Mouse (Mus musculus) hindbrain, embryonic 12.5 days (tissue): ENCODE results near the gene Olfr57. TPM values are rescaled to one million over a fixed set of nuclear protein-coding genes. Genes with fewer than 3 reads are reported as not detected.
"Not testable (repeated sequence)": the region's sequence is repeated elsewhere in the genome, so short reads cannot be mapped to it uniquely, and the experiment has no call there.

Experiments
- ATAC-seq: fragments of 200-750 bp; cut with Nextera tagmentation; 2 replicates; pipeline ENCODE4 v1.8.0; 2017; ENCODE audit warnings: moderate TSS enrichment; ENCODE audit not compliant: low FRiP score
- H3K27ac ChIP-seq: fragments of 300-500 bp; sonication (generic); 2 replicates; pipeline ENCODE4 v1.5.1; 2016; ENCODE audit warnings: mild to moderate bottlenecking
- H3K27me3 ChIP-seq: fragments of 300-500 bp; sonication (generic); 2 replicates; pipeline ENCODE4 v1.6.1; 2016; ENCODE audit warnings: mild to moderate bottlenecking
- H3K36me3 ChIP-seq: fragments of 300-500 bp; sonication (generic); 2 replicates; pipeline ENCODE4 v1.6.1; 2016; ENCODE audit warnings: mild to moderate bottlenecking
- H3K4me1 ChIP-seq: fragments of 300-500 bp; sonication (generic); 2 replicates; pipeline ENCODE4 v1.6.1; 2016
- H3K4me2 ChIP-seq: fragments of 300-500 bp; sonication (generic); replicated peaks from 2 replicates; pipeline ENCODE4 v1.6.1; 2016; ENCODE audit warnings: mild to moderate bottlenecking
- H3K4me3 ChIP-seq: fragments of 300-500 bp; sonication (generic); 2 replicates; pipeline ENCODE4 v1.5.1; 2016; ENCODE audit warnings: mild to moderate bottlenecking
- H3K9ac ChIP-seq: fragments of 300-500 bp; sonication (generic); 2 replicates; pipeline ENCODE4 v1.6.1; 2016; ENCODE audit warnings: mild to moderate bottlenecking, moderate library complexity
- H3K9me3 ChIP-seq: fragments of 300-500 bp; sonication (generic); replicated peaks from 2 replicates; pipeline ENCODE4 v1.6.1; 2016; ENCODE audit warnings: mild to moderate bottlenecking
- WGBS: fragments of 180-500 bp; shearing (Covaris S2); methylation state at CpG from one replicate; pipeline ENCODE4 v1.1.7; 2016; 5-methylcytosine and 5-hydroxymethylcytosine counted together
- polyA plus RNA-seq: library from polyadenylated mRNA; unstranded; fragments of >200 nt; fragmentation: Nextera tagmentation; extraction: Ambion mirVana; gene quantifications from 2 replicates; pipeline ENCODE4 v1.2.1, GENCODE M21; 2016

The Olfr57 gene
- 0.34 TPM in 1 of 2 replicates, not detected in the other for polyA plus RNA-seq

DNA sequence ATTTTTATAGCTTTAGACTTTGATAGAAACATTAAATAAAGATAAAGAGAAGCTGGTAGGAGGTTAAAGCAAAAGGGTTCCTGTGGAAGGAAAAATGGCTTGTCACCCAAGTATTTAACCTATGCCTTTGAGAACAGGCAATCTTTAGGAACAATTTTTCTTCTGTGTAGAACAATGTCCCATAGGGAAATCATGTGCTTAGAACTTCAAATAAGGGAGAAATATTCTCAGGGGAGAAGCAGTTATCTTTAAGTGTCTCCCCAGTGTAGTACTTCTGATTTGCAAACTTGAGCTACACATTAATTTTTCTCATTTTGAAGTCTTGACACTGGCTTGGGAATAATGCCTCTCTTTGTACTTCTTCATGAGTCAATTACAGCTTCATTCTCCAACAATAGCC lies at the start of gene Olfr57:
TSS of gene Olfr57 (plus strand) at position 301 of the 400 bp plus-strand sequence.
- H3K4me3 ChIP-seq, result no peak within 1 kb of the TSS
- peaks cover 11% of the 10 kb centered on the region; the same call in 1 of the 2 replicates for H3K9me3 ChIP-seq
- no peak within 1 kb of the TSS for H3K27ac ChIP-seq
- ATAC-seq, result no peak
- no peak within 1 kb of the TSS for H3K4me2 ChIP-seq
- H3K36me3 ChIP-seq, result no peaks in the 10 kb centered on the region
- H3K9ac ChIP-seq, result no peak within 1 kb of the TSS
- H3K4me1 ChIP-seq, result no peaks in the 10 kb centered on the region
- no peaks in the 10 kb centered on the region for H3K27me3 ChIP-seq

DNA sequence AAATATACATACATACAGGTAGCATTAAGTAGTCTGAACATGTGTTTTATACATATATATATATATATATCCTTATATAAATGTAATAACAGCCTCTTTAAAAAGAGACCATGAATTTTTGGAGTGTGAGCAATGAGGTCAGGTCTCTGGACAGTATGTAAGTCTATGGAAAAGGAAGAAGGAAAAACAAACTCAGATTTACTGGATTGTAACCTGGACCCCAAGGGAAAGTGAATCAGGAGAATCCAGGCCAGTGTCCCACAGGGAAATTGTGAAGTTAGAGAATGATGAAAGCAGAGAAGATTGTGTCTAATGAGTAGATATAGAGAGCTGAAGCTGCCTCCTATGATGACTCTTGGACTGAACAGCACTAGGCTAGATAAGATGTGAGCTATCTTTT lies 47.8 kb upstream of the Olfr57 start, which contains the start of gene Olfr1352:
TSS of gene Olfr1352 (plus strand) at position 301 of the 400 bp plus-strand sequence.
- Histone ChIP-seq H3K4me3 (no peak within 1 kb of the TSS), H3K4me1 (no peaks in the 10 kb centered on the region), H3K27ac (no peak within 1 kb of the TSS), H3K4me2 (no peak within 1 kb of the TSS), H3K9me3 (0 out of 2 replicates have a peak, but pooled peaks cover 3% of the 10 kb centered on the region), H3K9ac (no peak within 1 kb of the TSS), H3K27me3 (no peaks in the 10 kb centered on the region), H3K36me3 (no peaks in the 10 kb centered on the region)
- no peak for ATAC-seq

DNA sequence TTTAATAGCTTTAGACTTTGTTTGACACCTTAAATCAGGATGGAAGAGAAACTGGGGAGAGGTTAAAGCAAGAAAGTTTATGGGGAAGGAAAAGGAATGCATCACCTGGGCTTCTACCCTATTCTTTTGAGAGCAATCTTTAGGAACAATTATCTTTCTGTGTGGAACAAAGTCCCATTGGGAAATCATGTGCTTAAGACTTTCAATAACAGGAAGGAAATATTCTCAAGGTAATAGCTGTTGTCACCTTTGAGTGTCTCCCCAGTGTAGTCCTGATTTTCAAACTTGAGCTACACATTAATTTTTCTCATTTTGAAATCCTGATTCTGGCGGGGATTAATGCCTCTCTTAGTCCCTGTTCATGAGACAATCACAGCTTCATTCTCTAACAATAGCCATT lies 16.4 kb upstream of the Olfr57 start, which contains the start of gene Olfr1351:
TSS of gene Olfr1351 (plus strand) at position 301 of the 400 bp plus-strand sequence.
- H3K9me3 ChIP-seq, result no peaks in the 10 kb centered on the region
- H3K4me1 ChIP-seq, result no peaks in the 10 kb centered on the region
- no peak for ATAC-seq
- WGBS, result 76% methylated on average over 1 of the region's 1 CpGs
- H3K9ac ChIP-seq, result no peak within 1 kb of the TSS
- no peaks in the 10 kb centered on the region for H3K36me3 ChIP-seq
- H3K4me3 ChIP-seq, result no peak within 1 kb of the TSS
- H3K27ac ChIP-seq, result no peak within 1 kb of the TSS
- no peak within 1 kb of the TSS for H3K4me2 ChIP-seq
- H3K27me3 ChIP-seq, result no peaks in the 10 kb centered on the region

DNA sequence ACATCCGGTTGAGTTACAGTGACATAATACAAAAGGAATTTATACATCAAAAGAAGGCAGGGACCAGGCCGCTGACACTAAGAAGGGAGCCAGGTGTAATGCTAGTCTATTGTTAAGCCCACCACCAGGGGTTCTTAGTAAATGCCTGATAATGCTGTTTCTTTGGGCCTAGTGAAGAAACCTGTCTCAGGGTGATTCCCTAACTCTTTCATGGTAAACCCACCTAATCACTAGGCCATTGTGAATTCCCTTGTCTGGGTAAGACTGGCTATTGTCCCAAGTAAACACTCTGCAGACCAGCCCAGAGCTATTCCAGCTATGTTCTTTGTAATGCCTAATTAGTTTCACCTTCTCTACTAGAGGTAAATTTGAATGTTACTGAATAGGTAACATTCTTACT lies 13.9 kb downstream of the Olfr57 start:
- not testable (repeated sequence) for H3K36me3 ChIP-seq, H3K27ac ChIP-seq, H3K9ac ChIP-seq, H3K4me3 ChIP-seq, H3K4me1 ChIP-seq, ATAC-seq, H3K27me3 ChIP-seq, H3K4me2 ChIP-seq
- 93% methylated on average over 2 of the region's 2 CpGs for WGBS
- H3K9me3 ChIP-seq, result peaks cover 22% of the 10 kb centered on the region

DNA sequence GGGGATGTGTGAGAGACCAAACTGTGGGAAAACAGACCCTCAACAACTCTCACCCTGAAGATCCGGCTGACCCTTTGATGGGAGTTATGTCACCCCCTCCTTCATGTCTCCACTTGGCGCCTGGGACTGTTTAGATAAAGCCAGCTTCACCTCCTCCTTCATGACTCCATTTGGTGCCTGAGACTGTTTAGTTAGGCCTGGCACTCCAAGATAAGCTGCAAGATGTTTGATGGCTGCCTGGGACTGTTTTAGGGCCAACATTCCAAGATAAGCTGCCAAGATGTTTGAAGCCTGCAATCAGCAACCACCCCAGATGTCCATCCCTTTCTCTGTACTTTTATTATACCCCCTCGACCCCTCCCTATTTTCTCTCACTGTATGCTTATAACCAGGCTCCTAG lies 28.8 kb downstream of the Olfr57 start:
- H3K27me3 ChIP-seq, H3K4me3 ChIP-seq, H3K27ac ChIP-seq, H3K4me1 ChIP-seq, H3K4me2 ChIP-seq, H3K9ac ChIP-seq, ATAC-seq: not testable (repeated sequence)
- Histone ChIP-seq H3K36me3 (peaks cover 49% of the 10 kb centered on the region), H3K9me3 (peaks cover 31% of the 10 kb centered on the region)
- 94% methylated on average over 3 of the region's 3 CpGs for WGBS

Other genes starting within 250 kb of the Olfr57 start
- 2.0 and 2.2 TPM in 2 replicates for gene Slc1a6, start 248.2 kb upstream of the Olfr57 start, polyA plus RNA-seq
- not detected in 2 replicates for gene Olfr1356, start 176.6 kb upstream of the Olfr57 start, polyA plus RNA-seq
- gene Olfr1355, start 153.2 kb upstream of the Olfr57 start, polyA plus RNA-seq, result not detected in 2 replicates
- not detected in 2 replicates for gene Olfr1354, start 115.6 kb upstream of the Olfr57 start, polyA plus RNA-seq
- not detected in 2 replicates for gene Olfr8, start 78.1 kb upstream of the Olfr57 start, polyA plus RNA-seq
- gene Olfr1353, start 65.4 kb upstream of the Olfr57 start, polyA plus RNA-seq, result not detected in 2 replicates
- gene Olfr1352, start 47.7 kb upstream of the Olfr57 start, polyA plus RNA-seq, result not detected in 2 replicates
- gene Olfr1351, start 16.3 kb upstream of the Olfr57 start, polyA plus RNA-seq, result not detected in 2 replicates
- 53.3 and 56.2 TPM in 2 replicates for gene 2610008E11Rik, start 68.9 kb downstream of the Olfr57 start, polyA plus RNA-seq
- gene Vmn2r80, start 120.0 kb downstream of the Olfr57 start, polyA plus RNA-seq, result not detected in 2 replicates
- gene Vmn2r81, start 219.0 kb downstream of the Olfr57 start, polyA plus RNA-seq, result not detected in 2 replicates